Mouse (Mus musculus) embryonic facial prominence, embryonic 15.5 days (tissue): Measurements from ENCODE around the gene Rpl3l. TPM values are rescaled to one million over a fixed set of nuclear protein-coding genes. Genes with fewer than 3 reads are reported as not detected.

Source experiments
- ATAC-seq: fragments of 200-750 bp; cut with Nextera tagmentation; 2 replicates; pipeline ENCODE4 v1.8.0; 2017; ENCODE audit warnings: low read depth, moderate TSS enrichment; ENCODE audit not compliant: insufficient number of reproducible peaks, low FRiP score, low TSS enrichment
- H3K27ac ChIP-seq: fragments of 300-500 bp; sonication (generic); replicated peaks from 2 replicates; pipeline ENCODE4 v1.5.1; 2015; ENCODE audit warnings: mild to moderate bottlenecking, inconsistent platforms
- H3K27me3 ChIP-seq: fragments of 300-500 bp; sonication (generic); 2 replicates; pipeline ENCODE4 v1.6.1; 2015; ENCODE audit warnings: inconsistent platforms
- H3K36me3 ChIP-seq: fragments of 300-500 bp; sonication (generic); 2 replicates; pipeline ENCODE4 v1.6.1; 2015; ENCODE audit warnings: mild to moderate bottlenecking, inconsistent platforms
- H3K4me1 ChIP-seq: fragments of 300-500 bp; sonication (generic); 2 replicates; pipeline ENCODE4 v1.6.1; 2015; ENCODE audit warnings: inconsistent platforms
- H3K4me2 ChIP-seq: fragments of 300-500 bp; sonication (generic); replicated peaks from 2 replicates; pipeline ENCODE4 v1.6.1; 2015; ENCODE audit warnings: mild to moderate bottlenecking, inconsistent platforms
- H3K4me3 ChIP-seq: fragments of 300-500 bp; sonication (generic); replicated peaks from 2 replicates; pipeline ENCODE4 v1.5.1; 2015; ENCODE audit warnings: mild to moderate bottlenecking, inconsistent platforms
- H3K9ac ChIP-seq: fragments of 300-500 bp; sonication (generic); 2 replicates; pipeline ENCODE4 v1.6.1; 2015; ENCODE audit warnings: inconsistent platforms
- H3K9me3 ChIP-seq: fragments of 300-500 bp; sonication (generic); replicated peaks from 2 replicates; pipeline ENCODE4 v1.6.1; 2016; ENCODE audit warnings: inconsistent platforms
- WGBS: fragments of 180-500 bp; shearing (Covaris S2); methylation state at CpG from one replicate; pipeline ENCODE4 v1.1.7; 2015; 5-methylcytosine and 5-hydroxymethylcytosine counted together
- polyA plus RNA-seq: library from polyadenylated mRNA; unstranded; fragments of >200 nt; fragmentation: Nextera tagmentation; extraction: Ambion mirVana; gene quantifications from 2 replicates; pipeline ENCODE4 v1.2.1, GENCODE M21; 2015

Rpl3l gene
- polyA plus RNA-seq, 1 experiment from 2014 or later, result not detected

DNA sequence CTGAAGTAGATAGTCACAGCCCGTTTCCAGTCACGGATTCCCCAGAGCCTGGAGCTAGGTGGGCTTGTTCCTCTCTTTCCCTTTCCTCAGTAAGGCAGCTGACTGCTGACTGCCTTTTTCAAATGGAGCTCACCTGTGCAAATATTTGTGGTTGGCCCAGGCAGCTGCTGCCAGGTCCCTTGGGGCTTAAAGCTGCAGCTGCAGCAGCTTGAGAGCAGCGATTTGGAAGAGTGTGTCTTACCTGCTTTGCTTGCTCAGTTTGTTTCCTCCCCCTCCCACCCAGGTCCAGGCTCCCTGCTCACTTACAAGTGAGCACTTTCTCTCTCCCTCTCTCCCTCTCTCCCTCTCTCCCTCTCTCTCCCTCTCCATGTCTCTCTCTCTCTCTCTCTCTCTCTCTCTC lies 41.5 kb downstream of the Rpl3l start:
- H3K9me3 ChIP-seq, result no peaks in the 10 kb centered on the region
- no peak overlapping the region for H3K4me2 ChIP-seq
- H3K27ac ChIP-seq, result no peak overlapping the region
- no peaks in the 10 kb centered on the region for H3K27me3 ChIP-seq
- H3K9ac ChIP-seq, result no peak overlapping the region
- WGBS, result 27% methylated on average over 3 of the region's 3 CpGs
- H3K36me3 ChIP-seq, result no peaks in the 10 kb centered on the region
- ATAC-seq, result no peak
- peaks cover 40% of the 10 kb centered on the region for H3K4me1 ChIP-seq
- H3K4me3 ChIP-seq, result no peak overlapping the region

DNA sequence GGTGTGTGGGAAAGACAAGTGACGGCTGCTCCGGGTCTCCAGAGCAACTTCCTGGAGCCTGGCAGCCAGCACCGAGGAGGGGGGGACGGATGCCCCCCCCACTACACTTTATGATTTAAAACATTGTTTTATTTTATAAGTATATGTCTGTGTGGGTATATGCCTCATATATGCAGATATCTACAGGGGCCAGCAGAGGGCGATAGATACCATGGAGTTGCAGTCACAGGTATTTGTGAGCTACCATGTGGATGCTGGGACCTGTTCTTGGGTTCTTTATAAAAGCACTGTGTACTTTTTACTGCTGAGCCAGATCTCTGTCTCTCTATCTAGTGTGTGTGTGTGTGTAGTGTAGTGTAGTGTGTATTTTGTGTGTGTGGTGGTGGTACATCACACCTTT lies 45.6 kb downstream of the Rpl3l start:
- no peak for ATAC-seq
- peaks cover 14% of the 10 kb centered on the region for H3K4me1 ChIP-seq
- WGBS, result 78% methylated on average over 5 of the region's 5 CpGs

DNA sequence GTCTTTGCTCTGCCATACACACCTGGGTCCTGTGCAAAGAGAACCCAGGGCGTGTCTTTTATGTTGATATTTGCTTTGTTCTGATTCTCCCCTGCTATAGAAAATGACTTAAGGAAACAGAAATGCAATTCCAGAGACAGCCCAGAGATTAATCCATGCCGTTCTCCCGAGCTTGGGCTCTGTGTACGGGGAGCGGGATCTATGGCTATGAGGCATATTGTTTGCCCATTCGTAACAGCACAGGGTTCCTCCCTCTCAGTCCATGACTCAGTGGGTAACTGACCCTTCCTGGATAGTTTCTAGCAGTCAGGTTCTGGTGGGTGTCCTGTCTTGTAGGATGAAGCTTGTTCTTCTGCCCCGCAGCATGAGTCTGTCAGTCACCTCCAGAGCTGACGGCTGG lies 47.6 kb downstream of the Rpl3l start:
- H3K9me3 ChIP-seq, result no peaks in the 10 kb centered on the region
- H3K9ac ChIP-seq, result no peak overlapping the region
- H3K4me2 ChIP-seq, result no peak overlapping the region
- 0 out of 2 replicates have a peak, but pooled peaks cover 4% of the 10 kb centered on the region for H3K4me1 ChIP-seq
- 72% methylated on average over 8 of the region's 8 CpGs for WGBS
- no peak for ATAC-seq
- H3K27ac ChIP-seq, result no peak overlapping the region
- no peak overlapping the region for H3K4me3 ChIP-seq
- no peaks in the 10 kb centered on the region for H3K36me3 ChIP-seq
- H3K27me3 ChIP-seq, result no peaks in the 10 kb centered on the region

More for the DNA sequence above, 45.6 kb downstream of the Rpl3l start:
- no peak overlapping the region for H3K9ac ChIP-seq
- no peaks in the 10 kb centered on the region for H3K36me3 ChIP-seq
- H3K27ac ChIP-seq, result no peak overlapping the region
- no peak overlapping the region for H3K4me3 ChIP-seq
- no peaks in the 10 kb centered on the region for H3K27me3 ChIP-seq
- no peak overlapping the region for H3K4me2 ChIP-seq
- H3K9me3 ChIP-seq, result no peaks in the 10 kb centered on the region

DNA sequence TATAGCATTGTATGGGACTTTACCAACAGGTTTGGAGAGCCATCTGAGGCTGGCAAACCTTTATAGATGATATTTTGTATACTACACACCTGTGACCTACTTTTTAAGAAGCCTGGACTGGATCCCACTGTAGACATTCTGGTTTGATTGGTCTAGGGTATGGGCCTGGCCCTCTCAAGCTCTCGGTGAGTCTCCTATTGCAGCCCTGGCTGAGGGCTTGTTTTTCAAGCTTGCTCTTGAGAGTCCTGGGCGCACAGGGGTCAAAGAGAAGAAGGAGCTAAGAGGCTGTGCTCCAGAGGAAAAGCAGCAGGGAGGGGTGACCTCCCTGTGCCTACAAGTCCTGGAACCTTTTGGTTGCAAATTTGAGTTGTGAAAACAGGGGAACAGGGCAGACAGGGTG lies 49.5 kb downstream of the Rpl3l start:
- WGBS, result 64% methylated on average over 2 of the region's 2 CpGs
- no peaks in the 10 kb centered on the region for H3K9me3 ChIP-seq
- H3K4me3 ChIP-seq, result no peak overlapping the region
- H3K4me1 ChIP-seq, result 0 out of 2 replicates have a peak, but pooled peaks cover 4% of the 10 kb centered on the region
- H3K9ac ChIP-seq, result no peak overlapping the region
- H3K27ac ChIP-seq, result no peak overlapping the region
- no peaks in the 10 kb centered on the region for H3K36me3 ChIP-seq
- H3K27me3 ChIP-seq, result no peaks in the 10 kb centered on the region
- H3K4me2 ChIP-seq, result no peak overlapping the region
- no peak for ATAC-seq

DNA sequence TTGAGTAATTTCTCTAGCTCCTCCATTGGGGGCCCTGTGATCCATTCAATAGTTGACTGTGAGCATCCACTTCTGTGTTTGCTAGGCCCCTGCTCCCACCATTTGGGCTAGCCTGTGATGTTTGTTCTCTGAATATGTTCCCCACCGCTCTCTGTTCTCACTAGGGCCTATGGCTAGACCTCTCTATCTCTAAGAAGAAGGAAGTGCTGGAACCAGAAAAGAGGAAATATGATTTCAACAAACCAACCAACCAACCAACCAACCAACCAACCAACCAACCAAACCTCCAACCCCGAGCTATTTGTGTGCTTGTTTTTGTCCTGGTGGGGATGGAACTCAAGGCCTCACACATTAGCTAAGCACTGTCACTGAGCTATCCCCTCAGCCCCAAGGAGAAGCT lies 53.2 kb downstream of the Rpl3l start:
- no peak overlapping the region for H3K27ac ChIP-seq
- no peak overlapping the region for H3K4me3 ChIP-seq
- H3K27me3 ChIP-seq, result no peaks in the 10 kb centered on the region
- 91% methylated on average over 2 of the region's 2 CpGs for WGBS
- no peaks in the 10 kb centered on the region for H3K4me1 ChIP-seq
- H3K9ac ChIP-seq, result no peak overlapping the region
- H3K36me3 ChIP-seq, result no peaks in the 10 kb centered on the region
- ATAC-seq, result no peak
- H3K4me2 ChIP-seq, result no peak overlapping the region
- no peaks in the 10 kb centered on the region for H3K9me3 ChIP-seq

Other genes with a start within 250 kb of the Rpl3l start
- 27.2 and 28.8 TPM in 2 replicates for gene Mlst8, start 248.7 kb upstream of the Rpl3l start, polyA plus RNA-seq
- gene Caskin1, start 239.2 kb upstream of the Rpl3l start, polyA plus RNA-seq, result 2.5 and 4.0 TPM in 2 replicates
- 92.8 and 95.7 TPM in 2 replicates for gene Traf7, start 199.9 kb upstream of the Rpl3l start, polyA plus RNA-seq
- gene Rab26, start 193.6 kb upstream of the Rpl3l start, polyA plus RNA-seq, result 3.7 and 4.3 TPM in 2 replicates
- gene Pkd1, start 178.0 kb upstream of the Rpl3l start, polyA plus RNA-seq, result 32.6 and 36.7 TPM in 2 replicates
- 57.8 and 64.4 TPM in 2 replicates for gene Tsc2, start 95.2 kb upstream of the Rpl3l start, polyA plus RNA-seq
- gene Nthl1, start 95.1 kb upstream of the Rpl3l start, polyA plus RNA-seq, result 22.2 and 25.3 TPM in 2 replicates
- 64.4 and 65.9 TPM in 2 replicates for gene Slc9a3r2, start 77.5 kb upstream of the Rpl3l start, polyA plus RNA-seq
- 0.36 and 0.56 TPM in 2 replicates for gene Npw, start 69.4 kb upstream of the Rpl3l start, polyA plus RNA-seq
- 23.8 and 26.8 TPM in 2 replicates for gene Zfp598, start 58.1 kb upstream of the Rpl3l start, polyA plus RNA-seq
- gene Syngr3, start 37.9 kb upstream of the Rpl3l start, polyA plus RNA-seq, result 2.0 and 2.9 TPM in 2 replicates
- 33.1 and 35.2 TPM in 2 replicates for gene Gfer, start 31.7 kb upstream of the Rpl3l start, polyA plus RNA-seq
- 3.8 and 5.8 TPM in 2 replicates for gene Noxo1, start 31.6 kb upstream of the Rpl3l start, polyA plus RNA-seq
- gene Tbl3, start 20.2 kb upstream of the Rpl3l start, polyA plus RNA-seq, result 61.3 and 63.4 TPM in 2 replicates
- gene Rnf151, start 9.8 kb upstream of the Rpl3l start, polyA plus RNA-seq, result 0.16 and 0.24 TPM in 2 replicates
- 1,508 and 1,594 TPM in 2 replicates for gene Rps2, start 9.7 kb upstream of the Rpl3l start, polyA plus RNA-seq
- gene Ndufb10, start 3.3 kb upstream of the Rpl3l start, polyA plus RNA-seq, result 223 and 227 TPM in 2 replicates
- gene Msrb1, start 8.8 kb downstream of the Rpl3l start, polyA plus RNA-seq, result 26.6 and 27.9 TPM in 2 replicates
- gene Hs3st6, start 25.2 kb downstream of the Rpl3l start, polyA plus RNA-seq, result 26.4 and 30.4 TPM in 2 replicates
- 0.09 and 0.16 TPM in 2 replicates for gene Meiob, start 76.5 kb downstream of the Rpl3l start, polyA plus RNA-seq
- gene Hagh, start 112.3 kb downstream of the Rpl3l start, polyA plus RNA-seq, result 47.0 and 47.3 TPM in 2 replicates
- gene Fahd1, start 122.5 kb downstream of the Rpl3l start, polyA plus RNA-seq, result 19.1 and 19.8 TPM in 2 replicates
- 0.43 and 1.1 TPM in 2 replicates for gene Igfals, start 138.2 kb downstream of the Rpl3l start, polyA plus RNA-seq
- gene Nubp2, start 158.5 kb downstream of the Rpl3l start, polyA plus RNA-seq, result 48.9 and 49.6 TPM in 2 replicates
- gene Spsb3, start 158.8 kb downstream of the Rpl3l start, polyA plus RNA-seq, result 43.5 and 45.3 TPM in 2 replicates
- 28.5 and 32.6 TPM in 2 replicates for gene Eme2, start 167.3 kb downstream of the Rpl3l start, polyA plus RNA-seq
- 86.8 and 92.3 TPM in 2 replicates for gene Mrps34, start 167.3 kb downstream of the Rpl3l start, polyA plus RNA-seq
- 48.2 and 52.0 TPM in 2 replicates for gene Nme3, start 168.7 kb downstream of the Rpl3l start, polyA plus RNA-seq
- gene Mapk8ip3, start 209.2 kb downstream of the Rpl3l start, polyA plus RNA-seq, result 36.4 and 38.3 TPM in 2 replicates
- gene Jpt2, start 232.9 kb downstream of the Rpl3l start, polyA plus RNA-seq, result 148 and 166 TPM in 2 replicates